Mouse (Mus musculus) bone marrow, adult 2 months (tissue): Measurements from ENCODE around the gene Btbd16.

ENCODE experiments used
- CTCF ChIP-seq: fragments of 200-500 bp; IDR thresholded peaks from 2 replicates; pipeline ENCODE4 v1.5.1; 2011; ENCODE audit warnings: low read length, control low read depth; ENCODE audit not compliant: control insufficient read depth, insufficient read depth
- POLR2A ChIP-seq: fragments of 200-500 bp; IDR thresholded peaks from 2 replicates; pipeline ENCODE4 v1.6.1; 2011; ENCODE audit warnings: low read depth, mild to moderate bottlenecking, control low read depth, low read length, borderline replicate concordance; ENCODE audit not compliant: control insufficient read depth

DNA sequence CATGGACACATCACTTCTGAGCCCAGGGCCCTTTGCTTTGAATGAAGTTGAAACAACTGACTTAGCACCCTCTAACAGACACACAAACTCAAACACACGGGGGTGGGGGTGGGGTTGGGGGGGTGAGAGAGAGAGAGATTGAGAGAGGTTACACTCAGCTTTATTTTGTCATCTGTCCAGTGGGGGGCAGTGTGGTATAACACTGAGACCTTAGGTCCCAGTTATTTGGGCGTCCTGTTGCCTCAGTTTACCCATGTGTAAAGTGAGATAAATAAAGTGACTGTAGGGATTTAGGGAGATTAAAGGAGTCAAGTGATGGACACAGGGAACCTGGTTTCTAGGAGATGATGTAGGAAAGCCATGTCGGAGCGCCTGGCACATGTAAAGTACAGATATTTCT lies 32.8 kb upstream of the Btbd16 start:
- TF ChIP-seq CTCF = no peak
- no peak for TF ChIP-seq POLR2A
